Mouse (Mus musculus) ES-E14 (cell line): ENCODE measurements around the gene Snai1. TPM values are rescaled to one million over a fixed set of nuclear protein-coding genes. Genes with fewer than 3 reads are reported as not detected.
A peak's percentile ranks its signal among the peaks of the same experiment; 100 is the strongest.

Experiments used
- DNase-seq: peaks from one replicate; pipeline ENCODE4 v3.0.0-alpha.2; 2013; ENCODE audit warnings: low read depth, low spot score
- H3K27ac ChIP-seq: 2 replicates; pipeline ENCODE4 v1.5.1; 2012; ENCODE audit warnings: low read depth, mild to moderate bottlenecking, low read length, moderate library complexity, mixed read lengths; ENCODE audit not compliant: poor library complexity, insufficient read depth, severe bottlenecking
- H3K36me3 ChIP-seq: 2 replicates; pipeline ENCODE4 v1.6.1; 2012; ENCODE audit warnings: mild to moderate bottlenecking, low read length, moderate library complexity, mixed read lengths; ENCODE audit not compliant: control insufficient read depth, poor library complexity, insufficient read depth, severe bottlenecking
- H3K4me1 ChIP-seq, 2 experiments: fragments of 150-350 bp in 1 of 2; sonication (generic) in 1 of 2; 2 replicates each; pipeline ENCODE4 v1.6.1; 2012; ENCODE audit warnings: low read length in 2 of 2, mild to moderate bottlenecking in 1 of 2, mixed read lengths in 1 of 2; ENCODE audit not compliant: control insufficient read depth in 2 of 2, insufficient read depth in 2 of 2, poor library complexity in 1 of 2
- H3K4me3 ChIP-seq, 2 experiments: fragments of 150-350 bp in 1 of 2; sonication (generic) in 1 of 2; 2 replicates each; pipeline ENCODE4 v1.5.1; 2012; ENCODE audit warnings: low read length in 2 of 2, low read depth in 1 of 2, mild to moderate bottlenecking in 1 of 2, mixed read lengths in 1 of 2; ENCODE audit not compliant: insufficient read depth in 1 of 2, poor library complexity in 1 of 2, severe bottlenecking in 1 of 2
- H3K9ac ChIP-seq: 2 replicates; pipeline ENCODE4 v1.6.1; 2012; ENCODE audit warnings: low read depth, mild to moderate bottlenecking, low read length, mixed read lengths; ENCODE audit not compliant: poor library complexity, insufficient read depth, severe bottlenecking
- H3K9me3 ChIP-seq: fragments of 150-350 bp; sonication (generic); 2 replicates; pipeline ENCODE4 v1.6.1; 2012; ENCODE audit warnings: low read depth, mild to moderate bottlenecking, low read length; ENCODE audit not compliant: control insufficient read depth, insufficient read depth
- CHD2 ChIP-seq: IDR thresholded peaks from 2 replicates; pipeline ENCODE4 v1.6.1; 2014; ENCODE audit warnings: mild to moderate bottlenecking, low read depth, low read length, inconsistent platforms
- HCFC1 ChIP-seq: IDR thresholded peaks from 2 replicates; pipeline ENCODE4 v1.6.1; 2012; ENCODE audit warnings: low read length, inconsistent platforms, borderline replicate concordance; ENCODE audit not compliant: insufficient read depth
- MAFK ChIP-seq: IDR thresholded peaks from 2 replicates; pipeline ENCODE4 v1.6.1; 2014; ENCODE audit warnings: mild to moderate bottlenecking, low read depth, low read length, inconsistent platforms; ENCODE audit not compliant: insufficient read depth
- ZC3H11A ChIP-seq: IDR thresholded peaks from 2 replicates; pipeline ENCODE4 v1.6.1; 2012; ENCODE audit warnings: low read depth, mild to moderate bottlenecking, inconsistent platforms, low read length, borderline replicate concordance
- ZNF384 ChIP-seq: IDR thresholded peaks from 2 replicates; pipeline ENCODE4 v1.6.1; 2012; ENCODE audit warnings: low read depth, low read length, inconsistent platforms
- in situ Hi-C, 2 experiments: fragments of 600-800 bp; cut with MboI; formaldehyde crosslinking; loops; one replicate each; pipeline ENCODE4 v1.15.1; 2025; ENCODE audit warnings: low sequenced_read_pairs in 2 of 2, inconsistent platforms in 1 of 2; ENCODE audit not compliant: unreplicated experiment in 2 of 2
- total RNA-seq: library from RNA; depleted of rRNA; stranded (reverse); fragments of 300-350 nt; gene quantifications from 2 replicates; pipeline ENCODE4 v1.2.3, GENCODE M21; 2012; rRNA removed

The Snai1 gene
- 1.4 and 3.4 TPM in 2 replicates for total RNA-seq

DNA sequence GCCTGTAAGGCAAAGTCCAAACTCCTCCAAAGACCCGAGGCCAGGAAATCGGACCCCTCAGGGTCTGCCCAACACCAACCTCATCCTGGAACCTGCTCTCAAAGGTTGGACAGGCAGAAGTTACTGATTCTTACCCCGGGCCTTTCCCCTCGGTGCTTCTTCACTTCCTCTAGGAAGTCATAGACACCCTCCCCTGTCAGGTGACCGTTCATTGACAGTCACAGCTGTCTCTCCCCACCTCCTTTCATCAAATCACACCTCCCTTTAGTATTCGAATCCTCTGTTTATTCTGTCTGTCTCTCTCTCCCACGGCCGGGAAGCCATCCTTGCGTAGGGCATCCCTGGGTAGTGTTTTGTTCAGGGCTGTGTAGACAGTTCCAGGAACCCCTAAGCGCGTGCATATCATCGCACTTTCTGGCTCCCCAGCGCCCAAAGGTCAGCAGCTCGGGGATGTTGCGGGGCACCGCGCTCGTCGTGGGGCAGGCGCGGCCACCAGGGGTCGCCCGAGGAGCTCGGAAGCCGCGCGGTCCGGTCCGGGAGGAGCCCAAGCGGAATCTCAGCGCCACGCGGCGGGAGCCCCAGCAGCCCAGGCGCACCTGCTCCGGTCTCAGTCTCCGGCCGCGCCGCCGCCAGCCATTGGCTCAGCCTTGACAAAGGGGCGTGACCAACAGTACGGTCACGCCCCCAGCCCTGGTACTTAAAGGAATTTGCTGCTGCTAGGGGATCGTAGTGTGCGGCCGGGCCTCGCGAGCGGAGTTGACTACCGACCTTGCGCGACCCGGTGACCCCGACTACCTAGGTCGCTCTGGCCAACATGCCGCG, at the start of gene Snai1:
Gene Snai1 (plus strand): TSS at position 720 of the 822 bp plus-strand sequence.
- peak; percentile 96 for DNase-seq
- TF ChIP-seq CHD2 (no peak), MAFK (peak; percentile 5; the same call in 1 of the 2 replicates), ZC3H11A (peak; percentile 67)
- Histone ChIP-seq H3K36me3 (peaks cover 5% of the 10 kb centered on the region; the same call in 1 of the 2 replicates), H3K27ac (no peak within 1 kb of the TSS), H3K4me1 (peaks cover 2 to 26% of the 10 kb centered on the region in 2 experiments; a peak in 2 of 4 replicates), H3K4me3 (peak within 1 kb of the TSS; percentile 68 to 69), H3K9me3 (no peaks in the 10 kb centered on the region), H3K9ac (peak within 1 kb of the TSS; percentile 59)
- in situ Hi-C loops: loop anchor here in 1 of 2 experiments (10.0 kb wide), 2 partner anchors 137 to 357 kb away; no protein-coding TSS in a partner anchor

DNA sequence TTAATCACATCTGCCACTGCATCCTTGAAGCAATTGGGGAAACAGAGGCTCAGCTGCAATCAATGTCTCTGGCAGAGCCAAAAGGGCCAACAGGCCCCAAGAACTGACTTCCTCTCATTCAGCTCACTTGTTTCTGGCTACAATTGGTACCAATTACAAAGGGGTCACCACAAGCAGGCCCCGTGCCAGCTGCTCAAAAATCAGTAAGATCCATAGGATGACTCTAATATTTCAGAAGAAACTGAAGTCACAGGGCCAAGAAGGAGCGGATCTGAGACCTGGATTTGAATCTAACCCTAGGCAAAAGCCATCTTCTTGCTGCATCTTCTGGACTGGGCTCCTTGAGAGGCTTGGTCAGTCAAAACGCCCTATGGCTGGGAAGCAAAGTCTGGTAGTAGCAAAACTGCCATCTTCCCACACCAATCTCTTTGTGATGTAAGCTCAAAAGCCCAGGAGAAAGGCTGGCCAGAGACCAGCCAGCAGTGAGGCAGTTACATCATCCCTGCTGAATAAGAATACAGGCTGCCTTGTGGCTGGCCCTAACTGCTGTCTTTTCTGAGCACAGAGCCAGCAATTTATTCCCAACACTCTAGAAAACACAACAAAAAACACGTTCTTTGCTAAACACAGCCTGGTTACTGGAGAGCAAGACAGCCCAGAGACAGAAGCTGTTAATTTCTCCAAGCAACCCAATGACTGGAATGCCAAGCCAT, 47.0 kb upstream of the Snai1 start:
- TF ChIP-seq HCFC1 (no peak), ZNF384 (no peak), ZC3H11A (no peak), MAFK (no peak), CHD2 (no peak)
- no peaks in the 10 kb centered on the region for H3K9me3 ChIP-seq
- no peak for DNase-seq
- in situ Hi-C loops: no loop called here
- H3K4me1 ChIP-seq: peaks cover 0 to 22% of the 10 kb centered on the region in 2 experiments; a peak in 2 of 4 replicates
- no peaks in the 10 kb centered on the region for H3K36me3 ChIP-seq
- H3K4me3 ChIP-seq: no peak overlapping the region
- H3K27ac ChIP-seq: no peak overlapping the region
- peak overlapping the region; percentile 87; the same call in 1 of the 2 replicates for H3K9ac ChIP-seq

DNA sequence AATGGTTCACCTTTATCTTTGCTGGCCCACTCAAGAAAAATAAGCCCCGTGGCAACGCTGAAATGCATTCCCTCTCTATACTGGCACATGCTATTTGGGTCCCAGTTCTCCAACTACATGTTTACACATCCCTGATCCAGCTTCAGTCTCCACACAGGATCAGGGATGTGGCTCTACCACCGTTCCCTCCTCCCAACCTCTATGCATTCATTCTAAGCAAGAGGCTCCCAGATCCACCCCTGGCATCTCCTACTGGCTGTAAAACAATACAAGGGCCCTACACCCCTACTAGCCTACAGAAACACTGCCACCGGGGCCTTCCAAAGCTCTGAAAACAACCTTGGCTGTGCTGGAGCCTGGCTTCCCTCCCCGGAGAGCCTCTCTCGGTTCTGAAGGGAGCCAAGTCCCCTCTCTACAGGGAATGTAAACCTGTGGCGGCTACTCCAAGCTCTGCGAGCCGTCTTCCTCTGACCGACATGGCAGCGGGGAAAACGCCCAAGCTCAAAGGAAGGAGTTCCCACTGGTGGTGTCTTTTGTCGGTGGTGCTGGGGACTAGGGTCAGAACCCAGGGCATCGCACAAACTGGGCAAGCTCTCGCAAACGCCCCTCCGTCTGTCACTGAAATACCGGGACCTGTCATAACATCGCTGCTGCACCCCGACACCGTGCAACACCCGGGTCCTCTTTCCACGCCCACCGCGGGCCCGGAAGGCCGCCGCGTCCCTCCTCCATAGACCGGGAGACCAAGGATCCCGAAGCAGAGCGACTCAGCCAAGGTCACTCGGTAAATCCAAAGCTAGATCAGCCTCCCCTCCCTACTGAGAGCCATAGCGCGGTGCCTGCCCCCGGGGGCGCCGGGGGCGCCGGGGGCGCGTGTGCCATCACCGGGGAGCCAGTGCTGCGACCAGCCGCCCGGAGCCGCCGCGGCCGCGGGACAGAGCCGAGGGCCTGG, 46.0 kb upstream of the Snai1 start, which contains the start of gene Rnf114:
Gene Rnf114 (plus strand): TSS at position 889 of the 952 bp plus-strand sequence.
- Histone ChIP-seq H3K4me3 (peak within 1 kb of the TSS; percentile 84 to 88), H3K4me1 (peaks cover 0 to 14% of the 10 kb centered on the region in 2 experiments; a peak in 2 of 4 replicates), H3K9ac (peak within 1 kb of the TSS; percentile 87), H3K27ac (peak within 1 kb of the TSS; percentile 79), H3K36me3 (no peaks in the 10 kb centered on the region), H3K9me3 (no peaks in the 10 kb centered on the region)
- no peak for DNase-seq
- in situ Hi-C loops: no loop called here
- no peak for TF ChIP-seq ZNF384
- TF ChIP-seq MAFK: no peak
- no peak for TF ChIP-seq CHD2
- TF ChIP-seq ZC3H11A: no peak
- TF ChIP-seq HCFC1: no peak
